Comparison of ENCODE assay signal across 9 mouse cellular contexts in genomic region chr2:20547349-20547677, GRCm38 (mm10).
DNase-seq lines count a peak whose midpoint lies in the region; ATAC-seq lines count a peak whose summit lies in the region.
"Had no signal": no experiment of that assay in that cellular context is flagged by ENCODE, and none has a peak within 500 bp of the region (broad histone marks: within the 10 kb centered on the region; RNA-seq: fewer than 3 reads in every experiment).

No protein-coding gene starts in this region.

- peaks cover 12% of the 10 kb centered on the region for H3K4me1 ChIP-seq in neural tube, embryonic 11.5 days (ENCODE audit: control insufficient read depth, insufficient read depth, low read length)
- H3K4me1 ChIP-seq in hindbrain, embryonic 14.5 days (replicated peaks; ENCODE audit: control insufficient read depth, insufficient read depth, low read length) = peaks cover 11% of the 10 kb centered on the region
- H3K4me1 ChIP-seq in liver, embryonic 15.5 days (replicated peaks) = no peaks in the 10 kb centered on the region
- H3K4me1 ChIP-seq in stomach, embryonic 15.5 days = peaks cover 7% of the 10 kb centered on the region

- no peak for ATAC-seq in neural tube, embryonic 11.5 days (ENCODE audit: insufficient read depth, low FRiP score, low TSS enrichment)
- ATAC-seq in hindbrain, embryonic 14.5 days (ENCODE audit: low FRiP score) = no peak
- no peak for ATAC-seq in liver, embryonic 15.5 days (ENCODE audit: insufficient read depth)
- ATAC-seq in stomach, embryonic 15.5 days (ENCODE audit: insufficient read depth, low FRiP score, low read depth) = peak; percentile 93
- no peak for ATAC-seq in activated CD4-positive, CD25-positive, alpha-beta regulatory T cell, adult 4 months

- no peak overlapping the region for H3K27ac ChIP-seq in neural tube, embryonic 11.5 days (ENCODE audit: low read depth, low read length)
- H3K27ac ChIP-seq in hindbrain, embryonic 14.5 days = no peak overlapping the region
- no peak overlapping the region for H3K27ac ChIP-seq in liver, embryonic 15.5 days (replicated peaks)
- peak overlapping the region; percentile 89 for H3K27ac ChIP-seq in stomach, embryonic 15.5 days

- peak overlapping the region; percentile 21 for H3K4me2 ChIP-seq in neural tube, embryonic 11.5 days (ENCODE audit: low read depth)
- peak overlapping the region; percentile 49 for H3K4me2 ChIP-seq in hindbrain, embryonic 14.5 days (replicated peaks)
- peak overlapping the region; percentile 31 for H3K4me2 ChIP-seq in liver, embryonic 15.5 days
- H3K4me2 ChIP-seq in stomach, embryonic 15.5 days = peak overlapping the region; percentile 48

- H3K9ac ChIP-seq in neural tube, embryonic 11.5 days (ENCODE audit: low read length) = no peak overlapping the region
- no peak overlapping the region for H3K9ac ChIP-seq in hindbrain, embryonic 14.5 days
- no peak overlapping the region for H3K9ac ChIP-seq in liver, embryonic 15.5 days
- no peak overlapping the region; the same call in 1 of the 2 replicates for H3K9ac ChIP-seq in stomach, embryonic 15.5 days

- H3K36me3 ChIP-seq in neural tube, embryonic 11.5 days (ENCODE audit: control insufficient read depth, insufficient read depth, low read length) = no peaks in the 10 kb centered on the region
- H3K36me3 ChIP-seq in hindbrain, embryonic 14.5 days (replicated peaks; ENCODE audit: control insufficient read depth, insufficient read depth) = no peaks in the 10 kb centered on the region
- H3K36me3 ChIP-seq in liver, embryonic 15.5 days (replicated peaks) = no peaks in the 10 kb centered on the region
- no peaks in the 10 kb centered on the region for H3K36me3 ChIP-seq in stomach, embryonic 15.5 days

- no peak for DNase-seq in neural tube, embryonic 11.5 days (ENCODE audit: low spot score)
- DNase-seq in neural tube, embryonic 10.5 days (ENCODE audit: extremely low spot score, low spot score) = no peak
- DNase-seq in hindbrain, embryonic 14.5 days (ENCODE audit: low spot score) = peak; percentile 26
- DNase-seq in T-cell, adult 2 months (ENCODE audit: low spot score) = no peak
- no peak for DNase-seq in adrenal gland, postnatal 14 days
- DNase-seq: thymus, postnatal 14 days had no signal

- no peak overlapping the region for H3K4me3 ChIP-seq in neural tube, embryonic 11.5 days (ENCODE audit: low read depth, low read length)
- no peak overlapping the region for H3K4me3 ChIP-seq in hindbrain, embryonic 14.5 days (replicated peaks; ENCODE audit: low read length)
- peak overlapping the region; percentile 11 for H3K4me3 ChIP-seq in liver, embryonic 15.5 days (replicated peaks)
- H3K4me3 ChIP-seq in stomach, embryonic 15.5 days (replicated peaks) = peak overlapping the region; percentile 31

- 10% methylated on average over 5 of the region's 5 CpGs for WGBS in neural tube, embryonic 11.5 days
- WGBS in hindbrain, embryonic 14.5 days = 13% methylated on average over 5 of the region's 5 CpGs
- 11% methylated on average over 5 of the region's 5 CpGs for WGBS in liver, embryonic 15.5 days (ENCODE audit: insufficient replicate concordance)
- WGBS in stomach, embryonic 15.5 days = 18% methylated on average over 5 of the region's 5 CpGs

- no peaks in the 10 kb centered on the region for H3K9me3 ChIP-seq in neural tube, embryonic 11.5 days (ENCODE audit: control insufficient read depth, low read length)
- no peaks in the 10 kb centered on the region for H3K9me3 ChIP-seq in hindbrain, embryonic 14.5 days (ENCODE audit: control insufficient read depth, low read length)
- H3K9me3 ChIP-seq in liver, embryonic 15.5 days (replicated peaks) = no peaks in the 10 kb centered on the region
- H3K9me3 ChIP-seq in stomach, embryonic 15.5 days = no peaks in the 10 kb centered on the region

- no peaks in the 10 kb centered on the region for H3K27me3 ChIP-seq in neural tube, embryonic 11.5 days (ENCODE audit: control insufficient read depth, insufficient read depth, low read length)
- H3K27me3 ChIP-seq in hindbrain, embryonic 14.5 days (ENCODE audit: control insufficient read depth, insufficient read depth, low read length) = peaks cover 6% of the 10 kb centered on the region; the same call in 1 of the 2 replicates
- H3K27me3 ChIP-seq in liver, embryonic 15.5 days = no peaks in the 10 kb centered on the region
- no peaks in the 10 kb centered on the region for H3K27me3 ChIP-seq in stomach, embryonic 15.5 days (replicated peaks)

Comparison
In these comparisons a context has a peak if more than half of its experiments do, and no peak if none do; other contexts are left out.
1. H3K4me3 ChIP-seq: peak in liver, embryonic 15.5 days (single experiment) and stomach, embryonic 15.5 days (single experiment); none in neural tube, embryonic 11.5 days (single experiment) and hindbrain, embryonic 14.5 days (single experiment).
2. Peak in every context shown above with its lines, with median percentiles within 50 percentile points of each other: H3K4me2 ChIP-seq.